Mouse (Mus musculus): Measurements from ENCODE around the gene Slc4a3.

Slc4a3 gene

GRCm38 (mm10) chr1:75521321-75522031, 24.6 kb upstream of the Slc4a3 start, which contains the start of gene Stk11ip:
TSS of gene Stk11ip (plus strand) at chr1:75521529.
- peak; percentile 91 for DNase-seq (ENCODE audit: low spot score)

GRCm38 (mm10) chr1:75524679-75525078, 21.4 kb upstream of the Slc4a3 start:
- DNase-seq (ENCODE audit: low spot score): no peak

- no peak for DNase-seq (ENCODE audit: low spot score)
Measured at GRCm38 (mm10) chr1:75530546-75530945, 15.5 kb upstream of the Slc4a3 start.

GRCm38 (mm10) chr1:75532280-75533172, 13.5 kb upstream of the Slc4a3 start:
- no peak for DNase-seq (ENCODE audit: low spot score)

GRCm38 (mm10) chr1:75533325-75534252, 12.5 kb upstream of the Slc4a3 start:
- no peak for DNase-seq (ENCODE audit: low spot score)

GRCm38 (mm10) chr1:75537587-75537986, 8.5 kb upstream of the Slc4a3 start:
- no peak for DNase-seq (ENCODE audit: low spot score)

GRCm38 (mm10) chr1:75538597-75539190, 7.4 kb upstream of the Slc4a3 start:
- DNase-seq (ENCODE audit: low spot score): no peak

GRCm38 (mm10) chr1:75541496-75541895, 4.6 kb upstream of the Slc4a3 start:
- no peak for DNase-seq (ENCODE audit: low spot score)

- peak; percentile 68 for DNase-seq (ENCODE audit: low spot score)
Measured at GRCm38 (mm10) chr1:75544351-75544750, 1.7 kb upstream of the Slc4a3 start.

- DNase-seq (ENCODE audit: low spot score): no peak
Measured at GRCm38 (mm10) chr1:75547351-75547750, 1.3 kb downstream of the Slc4a3 start.

GRCm38 (mm10) chr1:75548083-75548482, 2.0 kb downstream of the Slc4a3 start:
- DNase-seq (ENCODE audit: low spot score): no peak

GRCm38 (mm10) chr1:75548871-75549270, 2.8 kb downstream of the Slc4a3 start:
- no peak for DNase-seq (ENCODE audit: low spot score)

GRCm38 (mm10) chr1:75549289-75550279, 3.5 kb downstream of the Slc4a3 start:
- DNase-seq (ENCODE audit: low spot score): no peak

- no peak for DNase-seq (ENCODE audit: low spot score)
Measured at GRCm38 (mm10) chr1:75550586-75550985, 4.5 kb downstream of the Slc4a3 start.

GRCm38 (mm10) chr1:75555680-75556079, 9.6 kb downstream of the Slc4a3 start:
- no peak for DNase-seq (ENCODE audit: low spot score)

- DNase-seq (ENCODE audit: low spot score): no peak
Measured at GRCm38 (mm10) chr1:75556143-75556781, 10.2 kb downstream of the Slc4a3 start.

- DNase-seq (ENCODE audit: low spot score): no peak
Measured at GRCm38 (mm10) chr1:75557041-75557440, 11.0 kb downstream of the Slc4a3 start.

- DNase-seq (ENCODE audit: low spot score): no peak
Measured at GRCm38 (mm10) chr1:75558388-75559178, 12.5 kb downstream of the Slc4a3 start.
